Mouse (Mus musculus) CH12.LX (cell line): ENCODE measurements around the gene Mpv17l2. TPM values are rescaled to one million over a fixed set of nuclear protein-coding genes. Genes with fewer than 3 reads are reported as not detected.

Experiments used
- DNase-seq: peaks from one replicate; pipeline ENCODE4 v3.0.0-alpha.2; 2013; ENCODE audit errors: extremely low read depth
- H3K27ac ChIP-seq: 2 replicates; pipeline ENCODE4 v1.5.1; 2012; ENCODE audit warnings: low read depth, mild to moderate bottlenecking, control low read depth, moderate library complexity; ENCODE audit not compliant: insufficient read depth
- H3K27me3 ChIP-seq: replicated peaks from 2 replicates; pipeline ENCODE3; 2012; ENCODE audit warnings: inconsistent platforms
- H3K36me3 ChIP-seq, 2 experiments: replicated peaks in 1 of 2; 2 replicates each; pipeline versions ENCODE3 to v1.6.1; 2012; ENCODE audit warnings: inconsistent platforms in 1 of 2, low read length in 1 of 2, mild to moderate bottlenecking in 1 of 2, mixed read lengths in 1 of 2, moderate library complexity in 1 of 2; ENCODE audit not compliant: control insufficient read depth in 1 of 2, insufficient read depth in 1 of 2
- H3K4me1 ChIP-seq, 2 experiments: 2 replicates each; pipeline ENCODE4 v1.6.1; 2012; ENCODE audit warnings: inconsistent platforms in 1 of 2, moderate library complexity in 1 of 2; ENCODE audit not compliant: insufficient read depth in 2 of 2, control insufficient read depth in 1 of 2
- H3K4me2 ChIP-seq: 2 replicates; pipeline ENCODE4 v1.6.1; 2012; ENCODE audit warnings: low read depth, mild to moderate bottlenecking, control low read depth; ENCODE audit not compliant: poor library complexity, insufficient read depth, severe bottlenecking
- H3K4me3 ChIP-seq, 3 experiments: fragments of 150-350 bp in 1 of 3; sonication (generic) in 1 of 3; replicated peaks in 1 of 3; 2 replicates each; pipeline versions ENCODE3 to v1.5.1; 2011 to 2012; ENCODE audit warnings: low read depth in 2 of 3, low read length in 2 of 3, mild to moderate bottlenecking in 2 of 3, moderate library complexity in 2 of 3, control low read depth in 1 of 3, improper control_type of control experiment in 1 of 3, inconsistent platforms in 1 of 3, mixed read lengths in 1 of 3; ENCODE audit not compliant: poor library complexity in 1 of 3
- H3K79me2 ChIP-seq: replicated peaks from 2 replicates; pipeline ENCODE4 v1.6.1; 2012; ENCODE audit warnings: mild to moderate bottlenecking, moderate library complexity; ENCODE audit not compliant: control insufficient read depth, poor library complexity, insufficient read depth, severe bottlenecking; ENCODE audit errors: extremely low read depth
- H3K9ac ChIP-seq: 2 replicates; pipeline ENCODE4 v1.6.1; 2012; ENCODE audit warnings: low read depth, mild to moderate bottlenecking, control low read depth, moderate library complexity; ENCODE audit not compliant: insufficient read depth
- H3K9me3 ChIP-seq: replicated peaks from 2 replicates; pipeline ENCODE3; 2012; ENCODE audit warnings: low read length, inconsistent platforms, mixed read lengths
- BHLHE40 ChIP-seq: IDR thresholded peaks from 2 replicates; pipeline ENCODE4 v1.6.1; 2011; ENCODE audit warnings: mild to moderate bottlenecking, low read depth, low read length, improper control_type of control experiment
- CHD2 ChIP-seq: IDR thresholded peaks from 2 replicates; pipeline ENCODE4 v1.6.1; 2011; ENCODE audit warnings: low read length, improper control_type of control experiment
- CTCF ChIP-seq, 2 experiments: IDR thresholded peaks in 1 of 2; conservative IDR thresholded peaks in 1 of 2; 2 replicates each; pipeline ENCODE4 v1.5.1; 2011 to 2012; ENCODE audit warnings: low read depth in 2 of 2, low read length in 2 of 2, improper control_type of control experiment in 1 of 2, inconsistent platforms in 1 of 2, mild to moderate bottlenecking in 1 of 2, moderate library complexity in 1 of 2
- E2F4 ChIP-seq: IDR thresholded peaks from 2 replicates; pipeline ENCODE4 v1.6.1; 2011; ENCODE audit warnings: low read depth, low read length, improper control_type of control experiment; ENCODE audit not compliant: insufficient replicate concordance
- EP300 ChIP-seq: IDR thresholded peaks from 2 replicates; pipeline ENCODE4 v1.6.1; 2011; ENCODE audit warnings: low read length, improper control_type of control experiment
- GABPA ChIP-seq: IDR thresholded peaks from 2 replicates; pipeline ENCODE4 v1.6.1; 2012; ENCODE audit warnings: low read depth, low read length, improper control_type of control experiment, inconsistent platforms; ENCODE audit not compliant: insufficient replicate concordance
- HCFC1 ChIP-seq: IDR thresholded peaks from 2 replicates; pipeline ENCODE4 v1.6.1; 2012; ENCODE audit warnings: low read depth, mild to moderate bottlenecking, inconsistent platforms, low read length, improper control_type of control experiment
- IRF4 ChIP-seq: IDR thresholded peaks from 2 replicates; pipeline ENCODE4 v1.6.1; 2014; ENCODE audit warnings: low read depth, mild to moderate bottlenecking, inconsistent platforms, low read length, improper control_type of control experiment
- JUN ChIP-seq: IDR thresholded peaks from 2 replicates; pipeline ENCODE4 v1.6.1; 2011; ENCODE audit warnings: low read depth, mild to moderate bottlenecking, low read length, improper control_type of control experiment, moderate library complexity; ENCODE audit not compliant: insufficient read depth
- MAFK ChIP-seq: IDR thresholded peaks from 2 replicates; pipeline ENCODE4 v1.6.1; 2011; ENCODE audit warnings: low read length, improper control_type of control experiment; ENCODE audit not compliant: insufficient replicate concordance
- MAX ChIP-seq: IDR thresholded peaks from 2 replicates; pipeline ENCODE4 v1.6.1; 2011; ENCODE audit warnings: low read length, improper control_type of control experiment
- MXI1 ChIP-seq: IDR thresholded peaks from 2 replicates; pipeline ENCODE4 v1.6.1; 2011; ENCODE audit warnings: mild to moderate bottlenecking, low read depth, low read length, improper control_type of control experiment
- NELFE ChIP-seq: IDR thresholded peaks from 2 replicates; pipeline ENCODE4 v1.6.1; 2011; ENCODE audit warnings: low read depth, low read length, improper control_type of control experiment
- NRF1 ChIP-seq: IDR thresholded peaks from 2 replicates; pipeline ENCODE4 v1.6.1; 2014; ENCODE audit warnings: low read depth, mild to moderate bottlenecking, inconsistent platforms, low read length, improper control_type of control experiment, moderate library complexity
- RCOR1 ChIP-seq: conservative IDR thresholded peaks from 2 replicates; pipeline ENCODE4 v1.6.1; 2012; ENCODE audit warnings: low read depth, mild to moderate bottlenecking, inconsistent platforms, low read length, improper control_type of control experiment
- SMC3 ChIP-seq: IDR thresholded peaks from 2 replicates; pipeline ENCODE4 v1.6.1; 2011; ENCODE audit warnings: low read depth, low read length, improper control_type of control experiment
- TCF12 ChIP-seq: IDR thresholded peaks from 2 replicates; pipeline ENCODE4 v1.6.1; 2014; ENCODE audit warnings: low read depth, mild to moderate bottlenecking, inconsistent platforms, low read length, improper control_type of control experiment
- USF2 ChIP-seq: conservative IDR thresholded peaks from 2 replicates; pipeline ENCODE4 v1.6.1; 2011; ENCODE audit warnings: low read depth, low read length, improper control_type of control experiment
- ZC3H11A ChIP-seq: IDR thresholded peaks from 2 replicates; pipeline ENCODE4 v1.6.1; 2012; ENCODE audit warnings: low read depth, mild to moderate bottlenecking, inconsistent platforms, low read length, improper control_type of control experiment
- ZKSCAN1 ChIP-seq: IDR thresholded peaks from 2 replicates; pipeline ENCODE4 v1.6.1; 2012; ENCODE audit warnings: low read depth, inconsistent platforms, low read length, improper control_type of control experiment, borderline replicate concordance
- ZNF384 ChIP-seq: IDR thresholded peaks from 2 replicates; pipeline ENCODE4 v1.6.1; 2012; ENCODE audit warnings: low read depth, low read length, improper control_type of control experiment, inconsistent platforms
- dilution Hi-C: fragments of 300-500 bp; cut with MboI; formaldehyde crosslinking; loops from 2 replicates; pipeline ENCODE4 v1.14.3; 2020; ENCODE audit warnings: low sequenced_read_pairs; ENCODE audit not compliant: extremely low pct_unique_long_range_greater_than_20kb, extremely low pct_ligation_motif_present
- in situ Hi-C: fragments of 300-500 bp; cut with MboI; formaldehyde crosslinking; loops from 3 replicates; pipeline ENCODE4 v1.14.3; 2019; ENCODE audit warnings: low sequenced_read_pairs, low pct_ligation_motif_present, low pct_unique_long_range_greater_than_20kb, mixed read lengths
- polyA plus RNA-seq: library from polyadenylated mRNA; unstranded; fragments of >175 nt; gene quantifications from 2 replicates; pipeline ENCODE4 v1.2.1, GENCODE M21; 2012; ENCODE audit warnings: low read depth; ENCODE audit not compliant: insufficient read length
- total RNA-seq, 2 experiments: library from RNA; depleted of rRNA; stranded (reverse); fragments of 300-350 nt in 1 of 2; fragments of >200 nt in 1 of 2; gene quantifications; 2 replicates each; pipeline ENCODE4 v1.2.3; 2012 to 2014

The Mpv17l2 gene
- total and polyA plus RNA-seq, 3 experiments: 25.3 to 36.1 (median 27.1) TPM

- Histone ChIP-seq H3K27ac (no peak overlapping the region), H3K9me3 (no peaks in the 10 kb centered on the region), H3K4me2 (no peak overlapping the region), H3K4me1 (peaks cover 8 to 45% of the 10 kb centered on the region in 2 experiments), H3K27me3 (no peaks in the 10 kb centered on the region), H3K36me3 (peaks cover 24 to 55% of the 10 kb centered on the region in 2 experiments), H3K79me2 (no peaks in the 10 kb centered on the region), H3K4me3 (no peak overlapping the region), H3K9ac (no peak overlapping the region)
- no peak for DNase-seq
- dilution Hi-C loops: no loop called here
- no peak for TF ChIP-seq E2F4
- TF ChIP-seq BHLHE40: no peak
- TF ChIP-seq USF2: no peak
- TF ChIP-seq TCF12: no peak
- TF ChIP-seq CHD2: no peak
- TF ChIP-seq MAX: no peak
- TF ChIP-seq ZC3H11A: no peak
- TF ChIP-seq EP300: no peak
- no peak for TF ChIP-seq HCFC1
- TF ChIP-seq MXI1: no peak
- TF ChIP-seq MAFK: no peak
- no peak for TF ChIP-seq JUN
- TF ChIP-seq NELFE: no peak
- TF ChIP-seq ZNF384: no peak
- TF ChIP-seq GABPA: no peak
- TF ChIP-seq SMC3: no peak
- no peak for TF ChIP-seq NRF1
- TF ChIP-seq IRF4: no peak
- no peak for TF ChIP-seq ZKSCAN1
- in situ Hi-C loops: no loop called here
These were observed 1.9 kb downstream of the Mpv17l2 start for GRCm38 (mm10) chr8:70758616-70759561.

GRCm38 (mm10) chr8:70758308-70758615 is 2.5 kb downstream of the Mpv17l2 start:
- no peak for TF ChIP-seq CTCF (conservative IDR thresholded peaks at IDR 0.05 in 1 of 2, IDR thresholded peaks at IDR 0.05 in 1 of 2; ENCODE audit: low read depth in 2 of 2, low read length in 2 of 2)
- TF ChIP-seq EP300: no peak
- no peak for TF ChIP-seq ZC3H11A
- no peak for TF ChIP-seq MAX
- TF ChIP-seq CHD2: no peak
- no peak for TF ChIP-seq BHLHE40
- TF ChIP-seq MXI1: no peak
- no peak for TF ChIP-seq RCOR1
- TF ChIP-seq, all 38 proteins: peak for 0
- Histone ChIP-seq H3K27ac (no peak overlapping the region), H3K36me3 (peaks cover 20 to 49% of the 10 kb centered on the region in 2 experiments), H3K4me3 (no peak overlapping the region), H3K9ac (no peak overlapping the region), H3K4me2 (no peak overlapping the region), H3K79me2 (no peaks in the 10 kb centered on the region), H3K9me3 (no peaks in the 10 kb centered on the region), H3K27me3 (no peaks in the 10 kb centered on the region), H3K4me1 (peaks cover 8 to 46% of the 10 kb centered on the region in 2 experiments)
- in situ Hi-C loops (no loop called here), dilution Hi-C loops (no loop called here)
- DNase-seq: no peak
